Mouse (Mus musculus) neural tube, embryonic 10.5 days (tissue): Measurements from ENCODE around the gene Lrrc74a.

Experiments used
- DNase-seq: peaks from one replicate; pipeline ENCODE4 v3.0.0-alpha.2; 2017; ENCODE audit warnings: low spot score; ENCODE audit errors: extremely low spot score

The Lrrc74a gene

DNA sequence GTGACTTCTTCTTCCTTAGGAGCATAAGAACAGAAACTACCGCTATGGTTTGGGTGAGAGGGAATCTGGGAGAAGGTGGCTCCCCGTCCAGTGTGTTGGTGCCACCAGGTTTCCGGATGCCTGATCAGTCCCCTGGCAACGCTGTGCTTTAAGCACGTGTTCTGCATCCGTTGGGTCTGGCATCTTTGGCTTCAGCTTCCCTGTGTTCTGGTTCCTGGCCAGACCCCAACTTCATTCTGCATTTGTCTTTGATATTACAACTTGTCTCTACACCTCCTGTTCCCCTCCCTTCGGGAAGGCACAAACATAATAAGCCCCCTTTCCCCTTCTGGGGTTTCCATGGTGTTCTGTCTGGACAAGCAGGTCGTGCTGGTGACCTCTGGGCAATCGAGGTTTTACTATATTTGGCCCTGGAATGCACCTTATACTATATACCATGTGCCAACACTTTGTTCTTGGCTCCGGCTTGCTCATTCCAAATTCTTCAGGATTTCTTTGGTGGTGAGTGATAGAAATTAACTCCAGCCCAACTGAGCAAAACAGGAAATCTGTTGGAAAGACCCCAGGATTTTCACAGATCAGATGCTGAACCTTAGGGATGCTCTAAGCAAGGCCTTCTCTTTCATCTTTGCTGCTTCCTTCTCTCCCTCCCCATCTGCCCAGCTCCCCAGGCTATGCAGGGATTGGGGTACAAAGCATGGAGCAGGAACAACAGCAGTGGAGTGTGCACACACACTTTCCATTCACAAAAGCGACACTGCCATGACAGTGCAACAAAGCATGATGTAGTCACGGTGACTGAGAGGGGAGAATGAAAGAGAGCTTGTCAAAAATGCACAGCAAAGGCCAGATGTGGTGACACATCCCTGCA, 52.2 kb downstream of the Lrrc74a start:
- DNase-seq, result no peak

DNA sequence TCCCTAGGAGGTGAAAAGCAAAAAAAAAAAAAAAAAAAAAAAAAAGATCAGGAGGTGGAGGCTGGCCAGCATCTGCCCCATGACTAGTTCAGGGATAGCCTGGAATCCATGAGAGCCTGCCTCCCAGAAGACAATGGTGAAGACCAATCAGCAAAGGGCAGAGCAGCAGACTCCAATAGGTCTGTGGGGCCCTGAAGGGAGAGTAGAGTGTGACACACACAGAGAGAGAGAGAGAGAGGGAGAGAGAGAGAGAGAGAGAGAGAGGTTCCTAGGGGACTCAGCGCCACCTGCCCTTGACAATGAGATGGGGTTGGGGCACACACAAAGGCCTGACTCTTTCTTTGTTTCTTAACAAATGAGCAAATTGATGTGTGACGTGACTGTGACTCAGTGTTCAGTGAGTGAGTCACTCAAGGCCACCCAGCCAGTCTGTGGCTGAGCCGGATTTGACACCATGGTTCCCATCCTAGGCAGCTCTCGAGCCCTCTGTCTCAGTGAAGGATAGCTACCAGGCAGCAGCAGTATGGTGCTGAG, 52.9 kb downstream of the Lrrc74a start:
- DNase-seq, result peak; percentile 33

DNA sequence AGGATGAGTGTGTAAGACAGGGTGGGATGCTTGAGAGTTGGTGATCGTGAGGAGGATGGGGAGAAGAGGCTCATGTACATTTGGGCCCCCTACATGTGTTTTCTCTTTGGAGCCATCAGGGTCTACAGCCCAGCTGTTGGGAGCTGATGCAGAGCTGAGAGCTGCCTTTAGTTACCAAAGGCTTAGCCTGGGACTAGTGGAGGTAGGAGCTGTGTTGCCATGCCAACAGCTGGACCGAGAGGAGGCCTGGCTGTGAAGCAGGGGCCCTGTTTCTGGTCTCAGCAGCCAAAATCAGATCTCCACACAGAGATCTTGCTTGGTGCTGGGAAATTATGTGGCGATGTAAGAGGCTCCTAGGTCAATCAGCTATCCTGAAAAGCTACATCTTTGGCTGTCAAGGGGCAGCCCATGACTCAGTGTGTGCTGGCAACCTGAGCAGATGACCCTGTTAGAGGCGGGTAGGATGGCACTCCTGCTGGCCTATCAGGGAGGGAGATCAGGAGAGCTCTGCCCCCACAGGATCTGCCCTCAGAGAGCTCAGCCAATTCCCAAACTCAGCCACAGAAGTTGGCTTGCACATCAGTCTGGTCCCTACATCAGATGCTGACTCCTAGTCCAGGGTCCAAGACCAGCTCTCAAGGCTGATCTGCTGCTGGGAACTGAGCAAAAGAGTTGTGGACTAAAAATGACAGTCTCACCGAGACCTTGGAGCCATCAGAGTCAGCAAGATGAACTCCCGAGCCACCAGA, 56.1 kb downstream of the Lrrc74a start:
- no peak for DNase-seq

DNA sequence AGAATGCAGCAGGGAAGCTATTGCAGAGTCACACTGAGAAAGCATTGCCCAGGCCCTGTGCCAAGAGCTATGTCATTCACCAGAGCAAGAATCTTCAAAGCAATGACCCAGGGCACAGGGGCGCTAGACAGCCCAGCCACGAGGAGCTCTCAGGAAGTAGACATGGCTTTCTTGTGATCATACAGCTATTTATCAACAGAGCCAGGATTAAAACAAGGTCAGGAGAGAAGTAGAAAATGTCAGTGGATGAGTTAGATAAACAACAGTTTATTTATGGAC, 56.6 kb downstream of the Lrrc74a start:
- DNase-seq, result no peak

DNA sequence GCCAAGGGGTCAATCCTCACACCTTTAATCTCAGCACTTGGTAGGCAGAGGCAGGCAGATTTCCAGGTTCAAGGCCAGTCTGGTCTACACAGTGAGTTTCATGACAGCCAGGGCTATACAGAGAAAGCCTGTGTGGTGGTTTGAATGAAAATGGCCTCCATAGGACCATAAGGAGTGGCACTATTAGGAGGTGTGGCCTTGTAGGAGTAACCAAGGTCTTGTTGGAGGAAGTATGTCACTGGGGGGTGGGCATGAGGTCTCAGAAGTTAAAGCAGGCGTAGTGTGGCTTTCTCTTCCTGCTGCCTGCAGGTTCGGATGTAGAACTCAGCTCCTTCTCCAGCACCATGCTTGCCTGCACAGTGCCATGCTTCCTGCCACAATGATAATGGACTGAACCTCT, 57.8 kb downstream of the Lrrc74a start:
- no peak for DNase-seq

DNA sequence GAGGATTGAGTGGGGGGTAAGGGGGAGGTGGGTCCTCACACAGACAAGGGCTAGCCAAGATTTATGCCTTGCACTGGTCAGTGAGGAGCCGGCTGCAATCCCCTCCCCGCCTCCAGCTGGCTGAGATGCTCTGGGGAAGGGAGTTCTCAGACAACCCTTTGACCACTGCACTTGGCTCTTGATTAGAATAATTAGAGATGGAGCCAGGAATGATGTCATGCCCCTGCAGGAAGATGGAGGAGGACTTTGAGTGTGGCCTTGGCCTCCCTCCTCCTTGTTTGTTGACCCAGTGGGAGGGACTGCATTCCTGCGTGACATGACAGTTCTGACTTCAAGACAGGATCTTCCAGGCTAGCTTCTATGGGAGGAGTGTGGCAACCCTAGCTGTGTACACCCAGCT, 59.7 kb downstream of the Lrrc74a start:
- no peak for DNase-seq

DNA sequence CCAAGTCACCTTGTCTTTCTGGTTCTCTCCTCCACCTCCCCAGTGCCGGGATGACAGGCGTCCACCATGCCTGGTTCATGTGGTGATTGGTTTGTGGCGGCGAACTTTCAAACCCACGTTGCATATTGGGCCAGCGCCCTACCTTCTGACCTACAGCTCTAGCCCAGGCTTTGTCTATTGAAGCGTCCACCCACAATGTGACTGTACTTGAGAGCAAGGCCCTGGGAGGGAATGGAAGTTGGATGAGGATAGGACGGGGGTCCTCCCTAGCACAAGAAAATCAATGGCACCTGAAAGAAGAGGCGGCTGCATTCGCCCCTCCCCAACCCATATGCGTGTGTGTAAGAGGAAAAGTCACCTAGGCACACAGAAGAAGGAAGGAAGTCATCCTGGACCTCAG, 60.2 kb downstream of the Lrrc74a start:
- DNase-seq, result no peak

DNA sequence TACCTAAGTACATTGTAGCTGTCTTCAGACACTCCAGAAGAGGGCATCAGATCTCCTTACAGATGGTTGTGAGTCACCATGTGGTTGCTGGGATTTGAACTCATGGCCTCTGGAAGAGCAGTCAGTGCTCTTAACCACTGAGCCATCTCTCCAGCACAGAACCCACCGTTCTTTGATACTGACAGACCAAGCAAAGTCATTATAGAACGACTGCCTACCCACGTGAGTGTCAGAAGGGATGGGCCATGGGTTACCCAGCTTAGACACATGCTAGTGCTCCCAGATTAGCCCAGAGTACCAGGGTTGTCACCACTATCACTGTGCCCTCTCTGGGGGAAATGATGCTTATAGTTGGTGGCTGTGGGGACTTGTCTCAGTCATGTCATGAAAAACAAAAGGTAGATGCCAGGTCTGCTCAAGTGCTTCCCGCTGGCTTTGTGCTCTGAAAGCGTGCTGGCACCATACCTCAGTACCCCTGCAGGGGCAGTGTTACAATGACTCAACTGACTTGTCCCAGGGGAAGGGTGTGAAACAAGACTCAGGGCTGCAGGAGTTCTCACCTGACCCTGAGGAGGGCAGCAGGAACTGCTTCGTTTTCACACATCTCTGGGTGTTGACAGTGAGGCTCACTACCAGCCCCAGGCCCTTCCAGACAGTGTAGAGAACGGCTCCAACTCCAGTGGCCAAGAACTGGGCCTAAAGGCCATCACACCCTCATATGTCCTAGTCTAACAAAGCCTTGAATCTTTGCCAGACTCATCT, 61.1 kb downstream of the Lrrc74a start:
- DNase-seq, result no peak

DNA sequence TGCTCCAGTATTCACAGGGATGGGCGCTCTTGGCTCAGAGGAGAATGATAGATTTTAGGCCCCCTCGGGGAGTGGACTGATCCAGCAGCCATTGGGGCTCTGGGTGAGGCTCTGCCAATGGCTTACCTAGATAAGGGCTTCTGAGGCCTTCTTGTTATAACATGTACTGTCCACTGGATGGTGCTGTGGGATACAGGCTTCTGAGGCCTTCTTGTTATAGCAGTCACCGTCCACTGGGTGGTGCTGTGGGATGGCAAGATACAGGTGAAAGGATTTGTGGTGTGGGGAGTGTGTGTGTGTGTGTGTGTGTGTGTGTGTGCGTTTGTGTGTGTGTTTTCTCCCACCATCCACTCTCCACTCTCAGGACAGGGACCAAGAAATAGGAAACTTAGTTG, 61.7 kb downstream of the Lrrc74a start:
- DNase-seq, result peak; percentile 88

DNA sequence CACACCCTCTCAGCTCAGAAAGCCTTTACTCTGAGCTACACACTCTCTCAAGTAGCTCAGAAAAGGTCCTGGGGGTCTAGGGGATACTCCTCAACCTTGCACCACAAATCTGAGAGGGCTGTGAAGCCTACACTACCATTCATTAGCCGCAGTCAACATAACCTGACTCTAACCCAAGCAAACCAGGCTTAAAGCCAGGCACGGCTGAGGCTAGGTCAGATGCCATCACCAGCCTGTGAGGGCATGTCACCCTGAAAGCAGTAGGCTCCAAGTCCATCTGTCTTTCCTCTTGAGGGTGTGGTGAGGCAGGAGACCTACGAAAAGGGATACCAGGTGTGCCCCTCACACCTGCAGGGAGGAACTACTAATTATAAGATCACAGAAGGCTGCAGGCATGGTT, 62.2 kb downstream of the Lrrc74a start:
- no peak for DNase-seq

DNA sequence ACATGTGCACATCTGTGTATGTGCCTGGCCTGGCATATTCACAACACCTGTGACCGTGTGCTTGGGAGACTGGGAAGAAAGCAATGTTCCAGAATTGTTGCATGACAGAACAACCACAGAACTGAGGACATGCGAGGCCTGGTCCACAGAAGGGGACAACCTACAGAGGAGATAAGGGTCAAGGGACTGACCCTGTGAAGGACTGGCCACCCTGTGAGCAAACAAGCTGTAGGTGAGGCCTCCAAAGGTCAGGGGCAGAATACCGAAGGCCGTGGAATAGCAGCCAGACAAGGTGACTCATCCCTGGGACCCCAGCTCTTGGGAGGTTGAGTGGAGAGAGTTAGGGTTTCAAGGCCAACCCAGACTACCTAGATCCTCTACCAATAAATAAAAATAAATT, 63.6 kb downstream of the Lrrc74a start:
- DNase-seq, result no peak

DNA sequence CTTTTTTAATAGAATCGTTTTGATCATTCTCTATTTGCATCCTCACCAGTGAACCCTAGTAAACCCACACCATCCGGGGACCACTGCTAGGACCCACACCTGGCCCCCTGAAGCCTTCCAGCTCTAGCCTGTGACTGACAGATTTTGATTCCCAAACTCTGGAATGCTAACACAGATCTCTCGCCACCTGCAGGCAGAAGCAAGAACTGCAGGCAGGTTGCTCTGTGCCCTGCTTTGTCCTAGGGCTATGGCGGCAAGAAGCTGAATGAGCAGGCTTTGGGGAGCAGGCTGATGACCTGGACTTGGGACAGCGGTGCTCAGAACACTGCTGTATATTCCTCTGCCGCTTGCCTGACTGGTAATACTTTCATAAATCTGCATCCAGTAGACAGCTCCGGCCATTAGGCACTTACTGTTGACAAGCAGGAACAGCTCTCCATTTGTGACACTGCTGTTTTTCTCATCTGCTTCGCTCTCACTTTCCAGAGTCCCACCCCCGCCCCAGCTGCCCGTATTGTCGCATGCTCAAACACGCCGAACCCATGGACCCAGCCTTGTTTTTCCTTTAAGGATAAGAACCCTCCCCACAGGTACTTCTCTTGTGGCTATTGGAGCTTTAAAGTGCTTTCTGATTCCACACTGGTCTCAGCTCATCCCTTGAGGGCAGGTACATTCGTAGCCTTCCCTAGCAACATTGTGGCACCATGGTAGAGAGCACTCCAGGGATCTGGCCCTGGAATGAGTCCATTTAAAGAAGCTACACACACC, 64.8 kb downstream of the Lrrc74a start:
- peak; percentile 96 for DNase-seq

DNA sequence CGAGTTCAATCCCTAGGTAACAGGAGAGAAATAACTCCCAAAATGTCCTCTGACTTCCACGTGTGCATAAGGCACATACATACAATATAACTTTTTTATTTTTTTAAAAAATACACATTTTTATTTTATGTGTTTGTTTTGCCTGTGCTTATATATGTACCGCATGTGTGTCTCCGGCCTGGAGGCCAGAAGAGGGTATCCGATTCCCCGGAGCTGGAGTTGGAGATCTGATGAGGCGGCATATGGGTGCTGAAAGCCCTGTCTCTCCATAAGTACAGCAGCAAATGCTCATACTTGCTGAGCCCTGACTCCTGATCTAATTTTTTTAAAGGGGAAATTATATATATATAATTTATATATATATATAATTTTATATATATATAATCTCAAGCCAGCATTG, 65.6 kb downstream of the Lrrc74a start:
- DNase-seq, result no peak

DNA sequence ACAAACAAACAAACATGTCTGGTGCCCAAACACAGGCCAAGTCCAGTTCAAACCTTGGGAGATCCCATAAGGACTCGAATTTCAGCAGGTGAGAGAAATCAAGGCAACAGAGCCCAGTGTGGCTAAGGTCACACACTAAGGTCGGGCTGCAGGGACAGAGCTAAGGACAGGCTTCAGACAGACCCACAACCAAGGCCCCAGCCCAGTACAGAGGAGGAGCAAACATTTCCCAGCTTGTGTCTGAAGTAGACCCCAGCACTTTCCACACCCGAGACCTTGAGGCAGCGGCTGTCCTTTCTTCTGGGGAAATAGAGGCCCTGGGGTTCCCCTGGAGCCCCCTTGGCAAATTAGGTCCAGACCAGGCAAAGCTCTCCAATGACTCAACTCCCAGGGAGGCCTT, 66.2 kb downstream of the Lrrc74a start:
- DNase-seq, result no peak

DNA sequence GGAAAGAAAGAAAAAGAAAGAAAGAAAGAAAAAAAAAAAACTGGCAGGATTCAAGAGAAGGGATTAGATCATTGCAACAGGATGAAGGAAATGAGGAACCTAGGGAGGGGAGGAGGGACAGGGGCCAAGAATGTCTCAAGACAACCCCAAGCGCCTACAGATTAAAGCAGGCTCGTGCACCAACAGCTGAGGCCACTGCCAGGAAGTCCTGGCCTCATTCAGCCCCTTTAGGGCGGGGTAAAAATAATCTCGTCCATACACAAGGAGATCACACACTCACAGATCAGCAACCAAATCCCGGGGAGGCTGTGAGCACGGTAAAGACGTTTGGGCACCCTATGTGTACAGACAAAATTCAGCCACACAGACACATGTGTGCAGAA, 66.6 kb downstream of the Lrrc74a start:
- no peak for DNase-seq

DNA sequence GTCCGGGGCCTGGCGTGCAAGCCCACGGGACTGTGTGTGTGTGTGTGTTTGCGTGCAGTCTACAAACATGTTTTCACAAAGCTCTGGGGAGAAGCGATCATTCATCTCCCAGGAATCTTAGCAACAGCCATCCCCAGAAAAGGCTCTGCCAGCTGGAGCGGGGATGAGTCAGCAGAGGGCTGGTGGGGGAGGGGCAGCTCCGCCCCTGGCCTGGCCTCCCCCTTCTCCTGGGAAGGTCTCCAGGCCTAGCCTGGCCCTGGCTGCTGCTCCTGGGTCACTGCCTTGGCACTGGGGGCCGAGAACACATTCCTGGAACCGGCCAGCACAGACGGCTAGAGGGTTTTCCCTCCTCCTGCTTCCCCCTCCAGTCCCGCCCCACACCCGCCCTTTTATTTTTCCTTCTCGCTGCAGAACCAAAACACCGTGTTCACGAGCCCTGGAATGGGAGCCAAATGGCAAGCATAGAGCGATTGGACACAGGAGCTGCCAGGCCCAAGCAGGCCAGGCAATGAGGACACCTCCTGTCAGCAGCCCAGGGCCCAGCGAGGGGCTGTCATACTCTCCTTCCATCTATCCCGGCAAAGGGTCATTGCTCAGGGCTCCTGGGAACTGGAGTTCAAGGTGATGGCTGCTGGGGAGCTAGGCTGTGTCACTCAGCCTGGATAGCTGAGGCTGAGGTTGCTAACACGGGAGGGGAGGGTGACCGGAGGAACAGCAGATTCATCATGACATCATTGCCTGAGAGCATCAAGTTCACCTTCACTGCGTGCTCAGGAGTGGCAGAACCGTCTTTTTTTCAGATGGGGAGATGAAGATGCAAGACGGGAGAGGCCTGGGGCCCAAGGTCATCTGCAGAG, 67.2 kb downstream of the Lrrc74a start:
- DNase-seq, result peak; percentile 90

DNA sequence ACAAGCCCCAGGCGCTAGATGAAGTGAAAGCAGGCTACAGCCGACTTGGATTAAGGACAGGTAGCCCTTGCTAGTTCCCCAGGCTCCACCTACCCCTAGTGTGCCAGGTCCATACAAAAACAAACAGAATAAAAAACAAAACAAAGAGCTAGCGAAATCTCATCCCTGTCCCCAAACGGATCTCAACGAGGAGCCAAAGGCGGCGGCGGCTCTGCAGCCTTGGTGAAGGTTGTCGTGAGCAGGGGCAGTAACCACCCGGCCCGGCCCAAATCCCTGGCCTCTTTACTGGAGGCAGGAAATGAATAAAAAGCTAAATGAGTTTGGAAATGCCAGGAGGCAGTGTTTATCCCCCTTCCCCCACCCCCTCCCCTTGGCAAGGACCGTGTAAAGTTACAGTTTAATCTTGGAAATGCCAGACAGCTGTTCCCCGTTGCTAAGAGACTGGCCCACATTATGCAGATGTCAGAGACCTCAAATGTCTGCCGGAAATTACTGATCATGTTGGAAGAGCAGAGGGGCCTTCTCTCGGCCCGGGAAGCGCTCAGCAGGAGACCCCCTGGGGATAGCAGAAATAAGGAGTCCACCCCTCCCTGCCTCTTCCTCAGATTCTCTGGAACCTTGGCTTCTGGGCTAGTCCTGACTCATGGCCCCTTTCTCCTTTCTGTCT, 68.0 kb downstream of the Lrrc74a start:
- peak; percentile 69 for DNase-seq

DNA sequence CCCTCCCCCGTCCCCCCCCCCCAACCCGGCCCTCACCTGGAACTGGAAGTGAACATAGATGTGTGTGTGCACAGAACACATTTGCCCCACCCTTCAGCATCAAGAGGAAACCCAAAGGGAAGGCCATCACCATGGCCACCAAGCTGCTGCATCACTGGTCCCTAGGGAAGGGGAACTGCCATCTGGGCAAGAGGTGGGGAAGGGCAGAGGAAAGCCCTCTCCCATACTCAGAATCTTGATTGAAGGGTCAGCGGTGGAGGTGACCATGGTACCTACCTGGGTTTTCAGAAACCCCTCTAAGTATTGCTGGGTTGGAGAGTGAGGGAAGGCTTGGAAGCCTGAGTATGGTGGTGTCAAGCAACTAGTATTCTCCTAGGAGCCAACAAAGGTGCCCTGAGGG, 68.7 kb downstream of the Lrrc74a start:
- DNase-seq, result no peak

DNA sequence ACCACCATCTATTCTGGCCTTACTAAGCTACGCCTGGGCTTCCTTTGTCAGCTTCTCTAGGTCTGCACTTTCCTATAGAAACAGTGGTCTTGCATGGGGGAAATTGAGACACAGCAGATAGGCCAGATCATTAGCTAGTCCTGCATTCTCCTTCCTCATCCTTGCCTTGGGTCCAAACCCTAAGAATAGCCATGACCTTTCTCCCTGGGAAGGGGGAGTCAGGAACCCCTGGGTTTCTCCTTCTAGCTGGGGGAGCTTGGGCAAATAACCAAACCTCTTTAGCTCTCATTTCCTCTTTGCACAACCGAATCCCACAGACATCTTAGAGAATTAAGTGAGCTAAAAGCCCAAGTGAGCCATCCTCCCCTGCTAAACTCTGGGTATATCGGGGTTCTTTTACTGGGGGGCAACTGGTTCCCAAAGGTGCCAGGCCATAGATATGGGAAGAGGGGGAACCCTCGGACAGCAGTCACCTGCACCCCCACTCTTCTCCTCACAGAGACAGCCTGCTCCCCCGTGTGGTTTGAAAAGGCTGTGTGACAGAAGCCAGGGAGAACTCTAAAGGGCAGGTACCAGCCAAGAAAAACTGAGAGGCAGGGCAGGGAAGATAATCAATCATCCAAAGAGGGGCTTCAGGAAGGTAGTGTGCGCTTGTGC, 69.6 kb downstream of the Lrrc74a start:
- no peak for DNase-seq
